8 mouse cellular contexts compared by ENCODE assay signal in genomic region chr16:35541661-35542420, GRCm38 (mm10). TPM values are rescaled to one million over a fixed set of nuclear protein-coding genes. Genes with fewer than 3 reads are reported as not detected.
DNase-seq lines count a peak whose midpoint lies in the region; ATAC-seq and TF ChIP-seq lines count a peak whose summit lies in the region.

No protein-coding gene starts in this region.

- ATAC-seq in limb, embryonic 12.5 days (ENCODE audit: insufficient number of reproducible peaks, insufficient read depth, low FRiP score, low TSS enrichment, low read depth): peak; percentile 29
- ATAC-seq in neural tube, embryonic 15.5 days (ENCODE audit: low FRiP score): peak; percentile 40

- H3K4me1 ChIP-seq in limb, embryonic 12.5 days (replicated peaks): peaks cover 14% of the 10 kb centered on the region
- H3K4me1 ChIP-seq in neural tube, embryonic 15.5 days: peaks cover 33% of the 10 kb centered on the region

- peak overlapping the region; percentile 99 for H3K4me2 ChIP-seq in limb, embryonic 12.5 days
- peak overlapping the region; percentile 98 for H3K4me2 ChIP-seq in neural tube, embryonic 15.5 days

- intact Hi-C loops in gastrocnemius, adult 2 months (cut with DNase I): loop anchor here (2.0 to 10.0 kb wide), 2 partner anchors 223 to 273 kb away; no protein-coding TSS in a partner anchor
- intact Hi-C loops in heart, postnatal 10 days (cut with DNase I): loop anchor here (2.0 kb wide), 2 partner anchors 223 to 275 kb away; no protein-coding TSS in a partner anchor

- peak; percentile 34 for DNase-seq in gastrocnemius, adult 2 months
- no peak for DNase-seq in gastrocnemius, postnatal 25 days
- peak; percentile 8 for DNase-seq in urinary bladder, postnatal 25 days (ENCODE audit: low spot score)
- no peak for DNase-seq in urinary bladder, postnatal 10 days (ENCODE audit: low spot score)
- peak; percentile 27 to 31 for DNase-seq in heart, postnatal 10 days
- DNase-seq in thymus, postnatal 14 days: no peak

- no peak for TF ChIP-seq CTCF in gastrocnemius, adult 2 months (IDR thresholded peaks at IDR 0.05)

- H3K27me3 ChIP-seq in limb, embryonic 12.5 days: peaks cover 87% of the 10 kb centered on the region
- H3K27me3 ChIP-seq in neural tube, embryonic 15.5 days (replicated peaks): peaks cover 13% of the 10 kb centered on the region; the same call in 1 of the 2 replicates

- peak overlapping the region; percentile 74 for H3K4me3 ChIP-seq in gastrocnemius, adult 2 months
- H3K4me3 ChIP-seq in limb, embryonic 12.5 days (replicated peaks): peak overlapping the region; percentile 60
- peak overlapping the region; percentile 71 for H3K4me3 ChIP-seq in neural tube, embryonic 15.5 days (replicated peaks)

- peak overlapping the region; percentile 69 for H3K9ac ChIP-seq in limb, embryonic 12.5 days (replicated peaks)
- H3K9ac ChIP-seq in neural tube, embryonic 15.5 days (replicated peaks): peak overlapping the region; percentile 65

- WGBS in limb, embryonic 12.5 days: under 1% methylated on average over 54 of the region's 54 CpGs
- under 1% methylated on average over 53 of the region's 54 CpGs for WGBS in neural tube, embryonic 15.5 days

- H3K36me3 ChIP-seq in limb, embryonic 12.5 days: no peaks in the 10 kb centered on the region
- H3K36me3 ChIP-seq in neural tube, embryonic 15.5 days: no peaks in the 10 kb centered on the region

- no peak overlapping the region for H3K27ac ChIP-seq in gastrocnemius, adult 2 months
- H3K27ac ChIP-seq in limb, embryonic 12.5 days: no peak overlapping the region
- H3K27ac ChIP-seq in neural tube, embryonic 15.5 days (replicated peaks): peak overlapping the region; percentile 64

- H3K9me3 ChIP-seq in limb, embryonic 12.5 days: no peaks in the 10 kb centered on the region
- H3K9me3 ChIP-seq in neural tube, embryonic 15.5 days (replicated peaks): no peaks in the 10 kb centered on the region

RNA-seq across cellular contexts. Expression of gene Sema5b, which starts 0.9 kb away (rescaled TPM):
- under 1 TPM; 0.22 to 0.26 TPM for total RNA-seq in gastrocnemius, adult 2 months (2021)
- under 1 TPM; 0.20 to 0.35 TPM for total RNA-seq in gastrocnemius, postnatal 25 days (2021)
- 1 to 10 TPM; 1.3 to 1.5 TPM for total RNA-seq in heart, postnatal 10 days (2021)
- 9.4 and 10.0 TPM in 2 replicates for polyA plus RNA-seq in limb, embryonic 12.5 days (2016; fragmentation: Nextera tagmentation; extraction: Ambion mirVana)
- polyA plus RNA-seq in neural tube, embryonic 15.5 days (2015; fragmentation: Nextera tagmentation; extraction: Ambion mirVana): 16.9 and 17.2 TPM in 2 replicates

RNA-seq across cellular contexts. Expression of gene Pdia5, which starts 51.2 kb away (rescaled TPM):
- total RNA-seq in gastrocnemius, adult 2 months (2021): 1 to 10 TPM; 1.2 to 2.5 TPM
- 1 to 10 TPM; 3.1 to 5.0 TPM for total RNA-seq in gastrocnemius, postnatal 25 days (2021)
- 10 to 100 TPM in 1 of 2 experiments, 1 to 10 TPM in 1; 8.6 to 11.5 TPM for total RNA-seq in heart, postnatal 10 days (2021)
- polyA plus RNA-seq in limb, embryonic 12.5 days (2016; fragmentation: Nextera tagmentation; extraction: Ambion mirVana): 24.1 and 27.9 TPM in 2 replicates
- polyA plus RNA-seq in neural tube, embryonic 15.5 days (2015; fragmentation: Nextera tagmentation; extraction: Ambion mirVana): 15.2 and 19.6 TPM in 2 replicates

Comparison
In these comparisons a context has a peak if more than half of its experiments do, and no peak if none do; other contexts are left out.
1. DNase-seq: peak in gastrocnemius, adult 2 months (single experiment), urinary bladder, postnatal 25 days (single experiment) and heart, postnatal 10 days (2 of 2); none in gastrocnemius, postnatal 25 days (single experiment), urinary bladder, postnatal 10 days (single experiment) and thymus, postnatal 14 days (single experiment).
2. Peak in every context shown above with its lines, with median percentiles within 50 percentile points of each other: H3K4me3 ChIP-seq.